Mouse (Mus musculus) megakaryocyte, embryonic 14.5 days (primary cell): ENCODE measurements at regions not wholly inside any gene's neighbourhood (a gene's known extent, or its start where the extent isn't known, plus 50 kb on each side); places are given as distances from the start of the nearest gene placed in this dataset.

Source experiments
- FLI1 ChIP-seq: IDR thresholded peaks from 2 replicates; pipeline ENCODE4 v1.6.1; 2012; ENCODE audit warnings: low read length, inconsistent platforms, mixed read lengths
- GATA1 ChIP-seq: IDR thresholded peaks from 3 replicates; pipeline ENCODE4 v1.6.1; 2012; ENCODE audit warnings: mixed read lengths, low read length, inconsistent platforms, borderline replicate concordance

- no peak for TF ChIP-seq GATA1
- TF ChIP-seq FLI1, result no peak
Measured at GRCm38 (mm10) chr16:95823803-95824202, 121.9 kb downstream of the Ets2 start.
